Mouse (Mus musculus) adipocyte (in vitro differentiated cells): ENCODE data around the gene Cib1.
A peak's percentile ranks its signal among the peaks of the same experiment; 100 is the strongest.

Experiments used
- DNase-seq: peaks from one replicate; pipeline ENCODE4 v3.0.0-alpha.2; 2016; ENCODE audit warnings: low spot score

Cib1 gene

GRCm38 (mm10) chr7:80231971-80232488, 583 bp downstream of the Cib1 start:
- DNase-seq: peak; percentile 45

GRCm38 (mm10) chr7:80230196-80230595, 2.4 kb downstream of the Cib1 start:
- no peak for DNase-seq

GRCm38 (mm10) chr7:80227065-80227464, 5.5 kb downstream of the Cib1 start:
- no peak for DNase-seq

DNA sequence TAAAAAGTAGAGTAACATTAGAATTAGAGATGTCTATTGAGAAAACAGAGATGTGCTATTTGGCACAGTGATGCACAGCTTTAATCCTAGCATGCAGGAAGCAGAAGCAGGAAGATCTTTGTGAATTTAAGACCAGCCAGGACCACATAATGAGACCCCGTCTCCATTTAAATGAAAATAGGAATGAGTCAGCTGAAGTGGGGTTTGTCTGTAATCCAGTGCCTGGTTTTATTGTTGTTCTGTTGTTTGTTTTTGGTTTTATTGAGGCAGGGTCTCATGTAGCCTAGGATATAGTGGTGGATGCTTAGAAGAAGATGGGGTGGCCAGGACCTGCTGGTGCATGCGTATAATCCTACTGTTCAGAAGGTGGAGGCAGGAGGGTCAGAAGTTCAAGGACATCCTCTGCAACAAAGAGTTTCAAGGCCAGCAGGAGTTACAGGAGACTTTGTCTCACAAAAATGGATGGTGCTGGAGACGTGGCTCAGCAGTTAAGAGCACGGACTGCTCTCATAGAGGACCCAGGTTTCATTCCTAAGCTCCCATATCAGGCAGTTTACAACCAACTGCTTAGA, 11.3 kb downstream of the Cib1 start:
- no peak for DNase-seq

- no peak for DNase-seq
These were observed 12.3 kb downstream of the Cib1 start for GRCm38 (mm10) chr7:80220237-80220797.

- no peak for DNase-seq
These were observed 13.9 kb downstream of the Cib1 start for GRCm38 (mm10) chr7:80218666-80219065.

- peak; percentile 94 for DNase-seq
These were observed 16.0 kb downstream of the Cib1 start for GRCm38 (mm10) chr7:80216566-80216965.

DNA sequence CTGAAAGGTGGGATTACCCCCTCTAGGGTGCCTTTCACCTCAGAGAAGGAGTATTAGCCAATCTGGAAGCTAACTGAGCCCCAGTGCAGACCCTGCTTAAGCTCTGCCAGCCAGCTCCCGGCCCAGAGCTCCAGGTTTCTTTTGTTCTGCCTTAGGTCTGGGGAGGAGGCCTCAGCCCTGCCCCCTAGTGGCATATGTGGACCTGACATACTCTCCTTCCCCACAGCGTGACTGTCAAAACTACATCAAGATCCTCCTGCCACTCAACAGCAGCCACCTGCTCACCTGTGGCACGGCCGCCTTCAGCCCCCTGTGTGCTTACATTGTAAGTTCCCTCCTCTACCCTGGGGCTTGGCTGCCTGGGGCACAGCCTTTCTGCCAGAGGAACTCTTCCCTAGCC, 17.2 kb downstream of the Cib1 start:
- DNase-seq: peak; percentile 65

DNA sequence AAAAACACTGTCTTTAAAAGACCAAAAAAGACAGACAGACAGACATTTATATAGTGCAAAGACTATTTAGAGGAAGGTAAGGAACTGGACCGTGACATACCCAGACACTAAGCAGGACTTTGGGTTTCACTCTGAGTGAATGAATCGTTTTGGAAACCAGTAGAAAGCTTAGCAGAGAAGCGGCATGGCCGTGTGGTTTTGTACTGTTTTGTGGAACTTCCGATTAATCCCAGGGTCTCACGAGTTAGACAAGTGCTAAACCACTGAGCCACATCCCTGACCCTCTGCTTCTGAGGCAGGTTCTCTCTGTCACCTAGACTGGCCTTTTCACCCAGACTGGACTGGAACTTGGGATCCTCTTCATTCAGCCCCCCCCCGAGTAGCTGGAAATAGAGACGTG, 18.2 kb downstream of the Cib1 start:
- DNase-seq: no peak

- DNase-seq: no peak
These were observed 19.0 kb downstream of the Cib1 start for GRCm38 (mm10) chr7:80213604-80214003.

GRCm38 (mm10) chr7:80210982-80211381, 21.6 kb downstream of the Cib1 start:
- no peak for DNase-seq

GRCm38 (mm10) chr7:80209669-80210068, 22.9 kb downstream of the Cib1 start:
- no peak for DNase-seq

- DNase-seq: no peak
These were observed 23.7 kb downstream of the Cib1 start for GRCm38 (mm10) chr7:80208738-80209430.

- no peak for DNase-seq
These were observed 24.5 kb downstream of the Cib1 start for GRCm38 (mm10) chr7:80208026-80208642.

GRCm38 (mm10) chr7:80207314-80207731, 25.3 kb downstream of the Cib1 start:
- peak; percentile 43 for DNase-seq

- no peak for DNase-seq
These were observed 26.7 kb downstream of the Cib1 start for GRCm38 (mm10) chr7:80205705-80206589.

DNA sequence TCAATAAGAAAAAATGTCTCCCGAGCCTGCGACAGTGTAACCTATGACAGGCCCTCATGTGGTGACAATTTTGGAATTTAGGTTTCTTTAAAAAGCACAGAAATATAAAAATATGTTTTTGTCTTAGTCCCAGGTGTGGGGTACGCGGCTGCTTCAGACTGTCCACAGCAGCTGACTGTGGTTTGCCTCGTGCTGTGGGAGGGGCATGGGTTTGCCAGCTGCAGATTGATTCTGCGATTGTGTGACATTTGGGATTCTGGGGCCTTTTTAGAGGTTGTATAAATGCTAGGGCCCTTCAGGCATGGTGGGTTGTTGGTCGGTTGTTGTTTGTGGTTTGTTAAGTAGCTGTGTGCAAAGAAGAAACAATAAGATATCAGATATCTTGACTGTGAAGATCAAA, 27.7 kb downstream of the Cib1 start:
- no peak for DNase-seq

DNA sequence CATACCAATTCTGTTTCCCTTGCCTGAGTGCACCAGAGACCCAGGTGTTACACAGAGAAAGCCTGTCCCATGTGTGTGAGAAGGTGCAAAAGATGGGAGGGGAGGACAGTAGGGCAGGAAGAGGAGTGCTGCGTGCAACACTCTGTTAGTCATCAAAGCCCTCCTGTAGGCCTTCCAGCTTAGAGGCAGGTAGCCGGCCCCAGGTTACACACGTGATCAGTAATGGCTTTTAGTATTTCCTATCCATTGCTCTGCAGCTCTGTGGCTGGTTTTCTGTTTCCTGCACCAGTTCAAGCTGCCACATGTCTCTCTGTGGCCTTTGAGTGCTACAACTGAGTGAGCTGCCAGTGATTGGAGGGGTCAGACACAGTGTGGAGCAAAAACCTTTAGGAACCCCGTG, 28.3 kb downstream of the Cib1 start:
- no peak for DNase-seq

GRCm38 (mm10) chr7:80203638-80204096, 28.9 kb downstream of the Cib1 start:
- no peak for DNase-seq

- peak; percentile 83 for DNase-seq
These were observed 29.7 kb downstream of the Cib1 start for GRCm38 (mm10) chr7:80202961-80203360.

DNA sequence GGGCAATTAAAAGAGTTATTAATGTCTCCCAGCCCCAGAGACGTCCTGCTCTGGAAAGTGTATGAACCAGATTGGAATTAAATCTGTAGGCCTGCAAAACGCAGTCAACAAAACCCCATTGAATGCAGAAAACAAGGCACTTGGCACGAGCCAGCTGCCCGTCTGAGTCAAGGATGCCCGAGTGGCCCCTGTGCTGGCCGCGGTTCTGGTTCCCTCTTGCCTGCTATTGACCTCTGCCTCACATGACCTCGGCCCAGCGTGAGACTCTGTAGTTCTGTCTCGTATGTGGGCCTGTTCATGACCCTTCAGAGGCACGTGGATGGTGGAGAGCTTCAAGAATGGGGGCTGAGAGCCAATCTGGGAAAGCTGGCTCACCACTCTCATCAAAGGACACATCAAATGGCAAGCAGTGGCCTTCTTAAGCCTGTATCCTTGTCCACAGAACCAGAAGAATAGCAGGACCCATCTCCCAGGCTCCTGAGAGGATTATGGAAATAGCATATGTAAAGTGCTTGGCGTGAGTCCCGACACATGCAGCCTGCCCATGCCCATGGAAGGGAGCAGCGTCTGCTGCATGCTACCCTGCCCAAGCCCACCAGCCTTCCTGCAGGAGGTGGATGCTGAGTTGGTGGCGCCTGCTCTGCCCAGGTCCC, 30.6 kb downstream of the Cib1 start:
- DNase-seq: no peak
